Mouse (Mus musculus): ENCODE data around the gene Slc38a10. TPM values are rescaled to one million over a fixed set of nuclear protein-coding genes. Genes with fewer than 3 reads are reported as not detected.
A peak's percentile ranks its signal among the peaks of the same experiment; 100 is the strongest.

Gene Slc38a10
- total and polyA plus RNA-seq, 3 experiments = 52.8 to 92.4 (median 69.5) TPM

DNA sequence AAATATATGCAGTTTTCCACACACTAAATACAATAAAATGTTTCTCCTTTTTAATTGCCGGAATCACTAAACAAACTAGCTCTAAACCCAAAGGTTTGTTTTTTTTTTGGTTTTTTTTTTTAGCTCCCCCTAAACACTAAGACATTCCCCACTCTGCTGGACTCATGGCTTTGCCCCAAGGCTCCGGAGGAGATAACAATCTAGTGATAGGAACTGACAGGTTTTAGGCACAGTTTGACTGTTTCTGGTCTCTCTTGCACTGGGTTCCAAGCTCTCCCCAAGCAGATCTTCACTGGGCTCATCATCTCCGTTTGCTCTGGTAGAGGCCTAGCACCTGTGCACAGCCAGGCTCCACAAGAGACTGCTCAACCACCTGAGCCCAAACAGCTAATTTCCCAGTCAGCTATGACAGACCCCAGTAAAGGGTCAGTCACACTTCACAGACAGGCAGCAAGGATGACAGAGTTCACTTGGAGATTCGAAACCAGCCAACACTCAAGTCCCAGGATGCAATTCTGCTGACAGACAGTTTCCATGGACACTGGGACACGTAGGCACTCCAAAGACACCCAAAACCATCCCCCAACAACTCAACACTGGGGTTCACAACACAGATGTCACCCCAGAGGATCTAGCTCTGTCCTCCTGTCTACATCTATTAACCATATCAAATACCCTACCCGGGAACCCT, 1.5 kb downstream of the Slc38a10 start:
- peak; percentile 44 for DNase-seq (ENCODE audit: low spot score)
- H3K4me1 ChIP-seq (ENCODE audit: insufficient read depth, low read depth, low read length) = peaks cover 57% of the 10 kb centered on the region

DNA sequence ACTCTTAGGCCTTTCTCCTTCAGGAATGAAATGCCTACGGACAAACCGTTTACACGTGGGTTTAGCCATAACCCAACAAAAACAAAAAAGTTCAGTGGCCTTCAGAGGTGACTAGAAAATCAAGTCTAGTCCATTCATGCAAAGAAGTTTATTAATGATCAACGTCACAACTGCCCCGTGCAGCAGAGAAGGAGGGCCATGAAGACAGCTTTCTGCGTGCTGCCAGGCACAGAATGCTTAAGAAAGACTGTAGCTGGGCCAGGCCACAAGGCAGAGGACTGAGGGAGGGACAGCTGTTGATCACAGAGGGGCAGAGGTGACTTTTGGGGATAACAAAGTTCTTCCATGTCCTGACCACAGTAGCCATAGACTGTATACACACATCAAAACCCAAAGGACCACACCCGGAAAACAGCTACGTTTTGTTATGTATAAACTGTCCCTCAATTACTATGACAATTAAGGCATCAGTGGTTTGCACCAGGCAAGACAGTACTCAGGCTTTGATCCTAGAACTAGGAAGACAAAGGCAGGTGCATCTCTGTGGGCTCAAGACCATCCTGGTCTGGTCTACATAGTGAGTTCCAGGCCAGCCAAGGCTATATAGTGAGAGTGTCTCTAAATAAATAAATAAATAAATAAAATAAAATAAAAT, 2.8 kb downstream of the Slc38a10 start:
- Histone ChIP-seq H3K36me3 (replicated peaks) (peaks cover 60% of the 10 kb centered on the region), H3K9me3 (replicated peaks) (no peaks in the 10 kb centered on the region), H3K27me3 (ENCODE audit: insufficient read depth, low read length) (no peaks in the 10 kb centered on the region), H3K4me1 (ENCODE audit: insufficient read depth, low read depth, low read length) (peaks cover 69% of the 10 kb centered on the region), H3K4me3 (ENCODE audit: low read depth, low read length) (no peak overlapping the region)
- ATAC-seq (ENCODE audit: extremely low read depth, insufficient number of reproducible peaks, low FRiP score, poor library complexity, severe bottlenecking) = no peak
- no peak for TF ChIP-seq POLR2AphosphoS5 (IDR thresholded peaks at IDR 0.05; ENCODE audit: insufficient replicate concordance, low read depth, low read length)
- no peak for TF ChIP-seq TAL1 (conservative IDR thresholded peaks at IDR 0.05; ENCODE audit: low read depth, low read length)
- TF ChIP-seq GATA1 (IDR thresholded peaks at IDR 0.05; ENCODE audit: borderline replicate concordance, low read length) = no peak
- TF ChIP-seq GATA2 (IDR thresholded peaks at IDR 0.05; ENCODE audit: borderline replicate concordance, low read depth, low read length) = no peak
- TF ChIP-seq CTCF (IDR thresholded peaks at IDR 0.05; ENCODE audit: low read depth, low read length) = no peak
- no peak for DNase-seq (ENCODE audit: low spot score)

More for the DNA sequence above, 1.5 kb downstream of the Slc38a10 start:
- no peak for TF ChIP-seq GATA1 (IDR thresholded peaks at IDR 0.05; ENCODE audit: borderline replicate concordance, low read length)
- TF ChIP-seq TAL1 (conservative IDR thresholded peaks at IDR 0.05; ENCODE audit: low read depth, low read length) = no peak
- TF ChIP-seq GATA2 (IDR thresholded peaks at IDR 0.05; ENCODE audit: borderline replicate concordance, low read depth, low read length) = no peak
- Histone ChIP-seq H3K4me3 (ENCODE audit: low read depth, low read length) (peak overlapping the region; percentile 78), H3K27me3 (ENCODE audit: insufficient read depth, low read length) (no peaks in the 10 kb centered on the region), H3K36me3 (replicated peaks) (peaks cover 51% of the 10 kb centered on the region), H3K9me3 (replicated peaks) (no peaks in the 10 kb centered on the region)
- no peak for ATAC-seq (ENCODE audit: extremely low read depth, insufficient number of reproducible peaks, low FRiP score, poor library complexity, severe bottlenecking)

DNA sequence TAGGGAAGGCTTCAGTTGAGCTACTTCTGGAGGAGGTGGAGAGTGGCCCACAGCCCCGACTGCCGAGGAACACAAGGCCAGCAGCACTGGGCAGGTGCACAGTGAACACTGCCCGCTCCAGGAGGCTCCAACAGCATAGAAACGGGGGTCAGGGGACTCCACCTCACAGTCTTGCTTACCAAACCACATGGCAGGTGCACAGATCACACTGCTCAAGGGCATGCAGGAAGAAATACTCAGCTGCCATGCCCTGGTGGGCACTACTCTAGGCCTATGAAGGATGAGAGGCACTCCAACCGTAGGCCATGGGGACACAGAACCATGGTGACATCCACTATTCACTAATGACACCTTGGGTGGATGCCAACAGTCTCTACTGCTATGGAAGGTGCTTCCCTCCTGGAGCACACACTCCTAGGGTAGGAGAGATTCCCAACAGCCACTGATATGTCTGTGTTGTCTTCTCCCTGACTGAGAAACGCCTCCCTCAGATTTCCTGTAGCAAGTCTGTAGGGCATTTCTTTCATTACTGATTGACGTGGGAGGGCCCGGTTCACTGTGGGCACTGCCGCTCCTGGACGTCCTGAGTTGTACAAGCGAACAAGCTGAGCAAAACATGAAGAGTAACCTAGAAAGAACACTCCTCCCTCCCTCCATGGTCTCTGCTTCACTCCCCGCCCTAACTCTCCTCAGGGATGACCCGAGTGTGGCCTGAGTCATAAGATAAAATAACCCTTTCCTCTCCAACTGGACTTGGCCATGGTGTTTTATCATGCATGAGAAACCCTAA, 7.2 kb downstream of the Slc38a10 start:
- no peak for ATAC-seq (ENCODE audit: extremely low read depth, insufficient number of reproducible peaks, low FRiP score, poor library complexity, severe bottlenecking)
- Histone ChIP-seq H3K9me3 (replicated peaks) (no peaks in the 10 kb centered on the region), H3K27me3 (ENCODE audit: insufficient read depth, low read length) (no peaks in the 10 kb centered on the region), H3K4me1 (ENCODE audit: insufficient read depth, low read depth, low read length) (peaks cover 74% of the 10 kb centered on the region), H3K36me3 (replicated peaks) (peaks cover 94% of the 10 kb centered on the region), H3K4me3 (ENCODE audit: low read depth, low read length) (no peak overlapping the region)
- no peak for TF ChIP-seq GATA2 (IDR thresholded peaks at IDR 0.05; ENCODE audit: borderline replicate concordance, low read depth, low read length)
- no peak for TF ChIP-seq CTCF (IDR thresholded peaks at IDR 0.05; ENCODE audit: low read depth, low read length)
- no peak for TF ChIP-seq TAL1 (conservative IDR thresholded peaks at IDR 0.05; ENCODE audit: low read depth, low read length)
- no peak for TF ChIP-seq GATA1 (IDR thresholded peaks at IDR 0.05; ENCODE audit: borderline replicate concordance, low read length)
- no peak for TF ChIP-seq POLR2AphosphoS5 (IDR thresholded peaks at IDR 0.05; ENCODE audit: insufficient replicate concordance, low read depth, low read length)
- no peak for DNase-seq (ENCODE audit: low spot score)

DNA sequence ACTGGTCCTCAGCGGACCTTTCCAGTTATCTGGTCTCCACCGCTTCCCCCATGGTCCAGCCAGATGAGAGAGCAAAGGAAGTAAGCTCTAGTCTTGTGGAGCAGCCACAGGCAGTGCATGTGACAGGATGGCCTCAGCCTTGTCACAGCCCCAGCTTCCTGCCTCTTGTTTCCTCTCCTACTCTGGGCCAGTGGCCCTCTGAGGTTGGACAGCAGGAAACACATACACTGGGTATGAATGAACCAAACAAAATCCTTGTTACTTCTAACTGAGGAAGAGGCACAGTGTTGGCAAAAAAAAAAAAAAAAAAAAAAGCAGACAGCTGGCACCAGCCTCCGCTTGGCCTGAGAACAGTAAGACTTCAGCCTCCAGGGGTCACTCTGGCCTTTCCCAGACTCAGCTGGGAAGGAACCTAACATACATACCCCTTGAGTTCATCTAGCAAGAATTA, 8.5 kb downstream of the Slc38a10 start:
- ATAC-seq (ENCODE audit: extremely low read depth, insufficient number of reproducible peaks, low FRiP score, poor library complexity, severe bottlenecking) (peak; percentile 74), DNase-seq (ENCODE audit: low spot score) (no peak)
- TF ChIP-seq CTCF (IDR thresholded peaks at IDR 0.05; ENCODE audit: low read depth, low read length) (no peak), POLR2AphosphoS5 (IDR thresholded peaks at IDR 0.05; ENCODE audit: insufficient replicate concordance, low read depth, low read length) (no peak), TAL1 (conservative IDR thresholded peaks at IDR 0.05; ENCODE audit: low read depth, low read length) (no peak), GATA1 (IDR thresholded peaks at IDR 0.05; ENCODE audit: borderline replicate concordance, low read length) (no peak), GATA2 (IDR thresholded peaks at IDR 0.05; ENCODE audit: borderline replicate concordance, low read depth, low read length) (no peak)
- Histone ChIP-seq H3K9me3 (replicated peaks) (no peaks in the 10 kb centered on the region), H3K27me3 (ENCODE audit: insufficient read depth, low read length) (no peaks in the 10 kb centered on the region), H3K4me1 (ENCODE audit: insufficient read depth, low read depth, low read length) (peaks cover 75% of the 10 kb centered on the region), H3K36me3 (replicated peaks) (peaks cover 96% of the 10 kb centered on the region), H3K4me3 (ENCODE audit: low read depth, low read length) (no peak overlapping the region)

DNA sequence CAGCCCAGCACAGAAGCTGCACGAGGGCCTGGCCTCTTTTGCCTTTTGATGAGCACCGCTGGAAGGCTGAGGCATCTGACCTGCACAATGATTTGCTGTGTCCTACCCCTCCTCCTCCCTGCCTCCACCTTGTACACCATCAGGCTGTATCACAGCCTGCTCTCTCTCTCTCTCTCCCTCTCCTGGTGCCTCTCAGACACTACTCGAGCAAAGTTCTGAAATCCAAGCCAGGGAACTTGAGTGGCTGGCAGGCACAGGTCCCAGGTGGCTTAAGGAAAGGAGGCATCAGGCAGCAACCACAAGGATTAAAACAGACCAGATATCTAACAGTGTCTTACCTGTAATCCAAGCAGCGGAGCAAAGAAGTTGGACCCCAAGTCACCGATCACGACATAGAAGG, 10.9 kb downstream of the Slc38a10 start:
- Histone ChIP-seq H3K4me1 (ENCODE audit: insufficient read depth, low read depth, low read length) (peaks cover 85% of the 10 kb centered on the region), H3K9me3 (replicated peaks) (no peaks in the 10 kb centered on the region), H3K27me3 (ENCODE audit: insufficient read depth, low read length) (no peaks in the 10 kb centered on the region), H3K4me3 (ENCODE audit: low read depth, low read length) (peak overlapping the region; percentile 17; the same call in 1 of the 2 replicates), H3K36me3 (replicated peaks) (peaks cover 96% of the 10 kb centered on the region)
- ATAC-seq (ENCODE audit: extremely low read depth, insufficient number of reproducible peaks, low FRiP score, poor library complexity, severe bottlenecking) (no peak), DNase-seq (ENCODE audit: low spot score) (no peak)
- TF ChIP-seq GATA1 (IDR thresholded peaks at IDR 0.05; ENCODE audit: borderline replicate concordance, low read length) = no peak
- TF ChIP-seq CTCF (IDR thresholded peaks at IDR 0.05; ENCODE audit: low read depth, low read length) = no peak
- no peak for TF ChIP-seq TAL1 (conservative IDR thresholded peaks at IDR 0.05; ENCODE audit: low read depth, low read length)
- TF ChIP-seq POLR2AphosphoS5 (IDR thresholded peaks at IDR 0.05; ENCODE audit: insufficient replicate concordance, low read depth, low read length) = no peak
- TF ChIP-seq GATA2 (IDR thresholded peaks at IDR 0.05; ENCODE audit: borderline replicate concordance, low read depth, low read length) = no peak

DNA sequence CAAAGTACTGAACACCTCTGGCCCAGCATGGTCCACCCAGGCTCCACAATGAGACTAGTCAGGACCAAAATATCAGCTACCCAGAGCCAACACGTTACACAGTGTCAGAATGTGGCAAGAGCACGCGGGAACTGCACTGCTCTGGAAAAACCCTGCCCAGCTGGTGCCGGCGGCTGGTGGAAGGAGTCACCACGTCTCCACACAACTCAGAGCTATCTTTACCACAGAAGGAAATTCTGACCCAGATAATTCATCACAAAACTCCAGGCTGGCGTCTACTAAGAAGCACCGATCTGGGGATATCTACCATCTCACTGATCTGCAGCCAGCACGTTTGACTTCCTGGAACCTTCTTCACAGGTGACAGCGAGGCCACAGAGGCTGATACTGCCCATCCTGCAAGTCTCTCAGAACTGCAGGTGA, 11.8 kb downstream of the Slc38a10 start:
- ATAC-seq (ENCODE audit: extremely low read depth, insufficient number of reproducible peaks, low FRiP score, poor library complexity, severe bottlenecking) (0 out of 2 replicates have a peak, but pooled peaks have one; percentile 17), DNase-seq (ENCODE audit: low spot score) (no peak)
- peaks cover 88% of the 10 kb centered on the region for H3K4me1 ChIP-seq (ENCODE audit: insufficient read depth, low read depth, low read length)
- H3K36me3 ChIP-seq (replicated peaks) = peaks cover 96% of the 10 kb centered on the region
- TF ChIP-seq TAL1 (conservative IDR thresholded peaks at IDR 0.05; ENCODE audit: low read depth, low read length) = no peak
- no peak for TF ChIP-seq POLR2AphosphoS5 (IDR thresholded peaks at IDR 0.05; ENCODE audit: insufficient replicate concordance, low read depth, low read length)
- TF ChIP-seq CTCF (IDR thresholded peaks at IDR 0.05; ENCODE audit: low read depth, low read length) = no peak
- no peak for TF ChIP-seq GATA2 (IDR thresholded peaks at IDR 0.05; ENCODE audit: borderline replicate concordance, low read depth, low read length)
- TF ChIP-seq GATA1 (IDR thresholded peaks at IDR 0.05; ENCODE audit: borderline replicate concordance, low read length) = no peak
- no peaks in the 10 kb centered on the region for H3K9me3 ChIP-seq (replicated peaks)
- H3K4me3 ChIP-seq (ENCODE audit: low read depth, low read length) = peak overlapping the region; percentile 57; the same call in 1 of the 2 replicates
- no peaks in the 10 kb centered on the region for H3K27me3 ChIP-seq (ENCODE audit: insufficient read depth, low read length)

Data from G1E (cell line).